Mouse (Mus musculus) MEL (cell line): ENCODE measurements around the gene Drd1. TPM values are rescaled to one million over a fixed set of nuclear protein-coding genes. Genes with fewer than 3 reads are reported as not detected.

Experiments used
- DNase-seq: peaks from one replicate; pipeline ENCODE4 v3.0.0; 2011; ENCODE audit warnings: low read depth, low spot score
- H3K27ac ChIP-seq: 2 replicates; pipeline ENCODE4 v1.5.1; 2012; ENCODE audit warnings: low read depth, mild to moderate bottlenecking, control low read depth, low read length, moderate library complexity; ENCODE audit not compliant: control insufficient read depth
- H3K27me3 ChIP-seq, 2 experiments: fragments of 150-350 bp in 1 of 2; sonication (generic) in 1 of 2; 2 replicates each; pipeline ENCODE4 v1.6.1; 2012; ENCODE audit warnings: low read length in 2 of 2, mild to moderate bottlenecking in 2 of 2, improper control_type of control experiment in 1 of 2, moderate library complexity in 1 of 2; ENCODE audit not compliant: insufficient read depth in 2 of 2, control insufficient read depth in 1 of 2
- H3K36me3 ChIP-seq, 2 experiments: 2 replicates each; pipeline ENCODE4 v1.6.1; 2012 to 2014; ENCODE audit warnings: low read length in 2 of 2, improper control_type of control experiment in 1 of 2, inconsistent platforms in 1 of 2, mild to moderate bottlenecking in 1 of 2; ENCODE audit not compliant: insufficient read depth in 2 of 2, control insufficient read depth in 1 of 2
- H3K4me1 ChIP-seq, 2 experiments: fragments of 150-350 bp in 1 of 2; sonication (generic) in 1 of 2; 2 replicates each; pipeline ENCODE4 v1.6.1; 2012; ENCODE audit warnings: low read length in 2 of 2, improper control_type of control experiment in 1 of 2, mild to moderate bottlenecking in 1 of 2; ENCODE audit not compliant: insufficient read depth in 2 of 2, control insufficient read depth in 1 of 2
- H3K4me3 ChIP-seq, 2 experiments: fragments of 150-350 bp in 1 of 2; sonication (generic) in 1 of 2; 2 replicates each; pipeline ENCODE4 v1.5.1; 2012; ENCODE audit warnings: low read depth in 2 of 2, low read length in 2 of 2, mild to moderate bottlenecking in 2 of 2, moderate library complexity in 2 of 2, control low read depth in 1 of 2, improper control_type of control experiment in 1 of 2; ENCODE audit not compliant: control insufficient read depth in 1 of 2, insufficient read depth in 1 of 2
- H3K79me2 ChIP-seq: 2 replicates; pipeline ENCODE4 v1.6.1; 2012; ENCODE audit warnings: mild to moderate bottlenecking, low read length, moderate library complexity; ENCODE audit not compliant: control insufficient read depth, poor library complexity, insufficient read depth
- H3K9ac ChIP-seq: 2 replicates; pipeline ENCODE4 v1.6.1; 2012; ENCODE audit warnings: low read depth, mild to moderate bottlenecking, control low read depth, low read length, moderate library complexity; ENCODE audit not compliant: control insufficient read depth, poor library complexity, severe bottlenecking
- H3K9me3 ChIP-seq: fragments of 150-350 bp; sonication (generic); replicated peaks from 2 replicates; pipeline ENCODE4 v1.6.1; 2012; ENCODE audit warnings: mild to moderate bottlenecking, low read length, improper control_type of control experiment, moderate library complexity; ENCODE audit not compliant: insufficient read depth
- BHLHE40 ChIP-seq: IDR thresholded peaks from 2 replicates; pipeline ENCODE4 v1.6.1; 2012; ENCODE audit warnings: low read depth, mild to moderate bottlenecking, inconsistent platforms, low read length, improper control_type of control experiment, borderline replicate concordance
- CHD1 ChIP-seq: IDR thresholded peaks from 2 replicates; pipeline ENCODE4 v1.6.1; 2012; ENCODE audit warnings: low read depth, mild to moderate bottlenecking, inconsistent platforms, low read length, improper control_type of control experiment
- CHD2 ChIP-seq: IDR thresholded peaks from 2 replicates; pipeline ENCODE4 v1.6.1; 2011; ENCODE audit warnings: low read length, improper control_type of control experiment
- CTCF ChIP-seq, 3 experiments: IDR thresholded peaks in 2 of 3; conservative IDR thresholded peaks in 1 of 3; 2 replicates each; pipeline ENCODE4 v1.5.1; 2011 to 2012; ENCODE audit warnings: low read length in 3 of 3, low read depth in 2 of 3, mild to moderate bottlenecking in 2 of 3, improper control_type of control experiment in 1 of 3, inconsistent platforms in 1 of 3, mixed read lengths in 1 of 3, moderate library complexity in 1 of 3; ENCODE audit not compliant: control insufficient read depth in 1 of 3, insufficient read depth in 1 of 3, poor library complexity in 1 of 3, severe bottlenecking in 1 of 3
- E2F4 ChIP-seq: IDR thresholded peaks from 2 replicates; pipeline ENCODE4 v1.6.1; 2011; ENCODE audit warnings: low read depth, low read length, improper control_type of control experiment, borderline replicate concordance
- ELF1 ChIP-seq: IDR thresholded peaks from 2 replicates; pipeline ENCODE4 v1.6.1; 2014; ENCODE audit warnings: low read depth, mild to moderate bottlenecking, inconsistent platforms, low read length, improper control_type of control experiment, moderate library complexity
- GABPA ChIP-seq: IDR thresholded peaks from 2 replicates; pipeline ENCODE4 v1.6.1; 2012; ENCODE audit warnings: low read depth, mild to moderate bottlenecking, inconsistent platforms, low read length, improper control_type of control experiment, moderate library complexity
- HCFC1 ChIP-seq: IDR thresholded peaks from 2 replicates; pipeline ENCODE4 v1.6.1; 2012; ENCODE audit warnings: low read depth, mild to moderate bottlenecking, inconsistent platforms, low read length, improper control_type of control experiment, moderate library complexity
- KAT2A ChIP-seq: conservative IDR thresholded peaks from 2 replicates; pipeline ENCODE4 v1.6.1; 2012; ENCODE audit warnings: low read depth, low read length, improper control_type of control experiment, inconsistent platforms
- MAFK ChIP-seq: IDR thresholded peaks from 2 replicates; pipeline ENCODE4 v1.6.1; 2011; ENCODE audit warnings: low read depth, mild to moderate bottlenecking, low read length, improper control_type of control experiment, borderline replicate concordance
- MAX ChIP-seq: IDR thresholded peaks from 2 replicates; pipeline ENCODE4 v1.6.1; 2011; ENCODE audit warnings: low read length, improper control_type of control experiment
- MAZ ChIP-seq: IDR thresholded peaks from 2 replicates; pipeline ENCODE4 v1.6.1; 2012; ENCODE audit warnings: low read depth, mild to moderate bottlenecking, inconsistent platforms, low read length, improper control_type of control experiment
- MEF2A ChIP-seq: IDR thresholded peaks from 2 replicates; pipeline ENCODE4 v1.6.1; 2014; ENCODE audit warnings: low read depth, mild to moderate bottlenecking, inconsistent platforms, low read length, improper control_type of control experiment; ENCODE audit not compliant: poor library complexity, insufficient replicate concordance, severe bottlenecking; ENCODE audit errors: extremely low read depth
- MXI1 ChIP-seq: IDR thresholded peaks from 2 replicates; pipeline ENCODE4 v1.6.1; 2011; ENCODE audit warnings: mild to moderate bottlenecking, low read depth, low read length, improper control_type of control experiment
- MYC ChIP-seq: IDR thresholded peaks from 2 replicates; pipeline ENCODE4 v1.6.1; 2011; ENCODE audit warnings: low read depth, mild to moderate bottlenecking, low read length, improper control_type of control experiment, moderate library complexity
- NELFE ChIP-seq: IDR thresholded peaks from 2 replicates; pipeline ENCODE4 v1.6.1; 2011; ENCODE audit warnings: low read depth, low read length, improper control_type of control experiment
- POLR2AphosphoS5 ChIP-seq: IDR thresholded peaks from 2 replicates; pipeline ENCODE4 v1.6.1; 2012; ENCODE audit warnings: low read depth, borderline replicate concordance, mild to moderate bottlenecking, inconsistent platforms, low read length, moderate library complexity, mixed read lengths
- SMC3 ChIP-seq: IDR thresholded peaks from 2 replicates; pipeline ENCODE4 v1.6.1; 2011; ENCODE audit warnings: low read depth, low read length, improper control_type of control experiment
- USF1 ChIP-seq: IDR thresholded peaks from 2 replicates; pipeline ENCODE4 v1.6.1; 2014; ENCODE audit warnings: low read depth, mild to moderate bottlenecking, inconsistent platforms, low read length, improper control_type of control experiment, moderate library complexity
- USF2 ChIP-seq, 2 experiments: IDR thresholded peaks; 2 replicates each; pipeline ENCODE4 v1.6.1; 2011 to 2012; ENCODE audit warnings: improper control_type of control experiment in 2 of 2, low read length in 2 of 2, borderline replicate concordance in 1 of 2, inconsistent platforms in 1 of 2, low read depth in 1 of 2, mild to moderate bottlenecking in 1 of 2; ENCODE audit not compliant: insufficient read depth in 1 of 2
- ZKSCAN1 ChIP-seq: IDR thresholded peaks from 2 replicates; pipeline ENCODE4 v1.6.1; 2012; ENCODE audit warnings: low read depth, mild to moderate bottlenecking, inconsistent platforms, low read length, improper control_type of control experiment, moderate library complexity
- ZMIZ1 ChIP-seq: IDR thresholded peaks from 2 replicates; pipeline ENCODE4 v1.6.1; 2012; ENCODE audit warnings: low read depth, mild to moderate bottlenecking, inconsistent platforms, low read length, improper control_type of control experiment, moderate library complexity
- ZNF384 ChIP-seq: IDR thresholded peaks from 2 replicates; pipeline ENCODE4 v1.6.1; 2012; ENCODE audit warnings: low read depth, mild to moderate bottlenecking, inconsistent platforms, low read length, improper control_type of control experiment
- polyA plus RNA-seq, 2 experiments: library from polyadenylated mRNA; stranded (reverse) in 1 of 2; unstranded in 1 of 2; fragments of >175 nt in 1 of 2; fragments of >200 nt in 1 of 2; gene quantifications; 2 replicates each; pipeline versions ENCODE4 v1.2.1 to v1.2.4; 2012; ENCODE audit warnings: low replicate concordance in 2 of 2, low read depth in 1 of 2; ENCODE audit not compliant: insufficient read length in 2 of 2, insufficient read depth in 1 of 2, missing spikeins in 1 of 2
- total RNA-seq: library from RNA; depleted of rRNA; stranded (reverse); fragments of 300-350 nt; gene quantifications from 2 replicates; pipeline ENCODE4 v1.2.3, GENCODE M21; 2012

Drd1 gene
- total and polyA plus RNA-seq, 3 experiments: not detected

DNA sequence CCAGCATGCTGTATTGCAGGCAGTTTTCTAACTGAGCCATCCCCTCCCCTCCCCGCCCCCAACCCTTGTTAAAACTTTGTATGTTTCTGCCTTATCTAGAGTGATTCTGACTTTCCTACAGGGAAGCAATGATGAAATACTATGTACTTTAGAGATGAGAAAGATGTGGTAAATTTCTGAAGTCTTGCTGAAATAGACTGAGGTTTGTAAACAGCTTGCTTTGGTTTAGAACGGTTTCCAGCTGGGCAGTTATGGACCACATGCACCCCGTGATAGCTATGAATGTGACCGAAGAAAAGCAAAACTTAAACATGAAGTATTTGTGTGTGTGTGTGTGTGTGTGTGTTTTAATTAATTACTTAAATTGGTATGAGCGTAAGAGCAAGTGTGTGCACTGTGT lies 29.3 kb upstream of the Drd1 start:
- Histone ChIP-seq H3K27me3 (no peaks in the 10 kb centered on the region), H3K9me3 (no peaks in the 10 kb centered on the region), H3K27ac (no peak overlapping the region), H3K9ac (no peak overlapping the region), H3K79me2 (peaks cover 25% of the 10 kb centered on the region), H3K36me3 (peaks cover 27 to 37% of the 10 kb centered on the region in 2 experiments), H3K4me1 (peaks cover 13 to 26% of the 10 kb centered on the region in 2 experiments), H3K4me3 (no peak overlapping the region)
- DNase-seq: no peak
- TF ChIP-seq MAZ (no peak), KAT2A (no peak), ZKSCAN1 (no peak), NELFE (no peak), ELF1 (no peak), ZNF384 (no peak), MXI1 (no peak), SMC3 (no peak), GABPA (no peak), BHLHE40 (no peak), USF2 (IDR thresholded peaks at IDR 0.05; ENCODE audit: borderline replicate concordance in 1 of 2, insufficient read depth in 1 of 2, low read depth in 1 of 2, low read length in 2 of 2) (no peak), MEF2A (no peak), HCFC1 (no peak), CTCF (IDR thresholded peaks at IDR 0.05 in 2 of 3, conservative IDR thresholded peaks at IDR 0.05 in 1 of 3; ENCODE audit: control insufficient read depth in 1 of 3, insufficient read depth in 1 of 3, low read depth in 2 of 3, low read length in 3 of 3, poor library complexity in 1 of 3, severe bottlenecking in 1 of 3) (no peak), CHD1 (no peak), MYC (no peak), CHD2 (no peak), ZMIZ1 (no peak)

DNA sequence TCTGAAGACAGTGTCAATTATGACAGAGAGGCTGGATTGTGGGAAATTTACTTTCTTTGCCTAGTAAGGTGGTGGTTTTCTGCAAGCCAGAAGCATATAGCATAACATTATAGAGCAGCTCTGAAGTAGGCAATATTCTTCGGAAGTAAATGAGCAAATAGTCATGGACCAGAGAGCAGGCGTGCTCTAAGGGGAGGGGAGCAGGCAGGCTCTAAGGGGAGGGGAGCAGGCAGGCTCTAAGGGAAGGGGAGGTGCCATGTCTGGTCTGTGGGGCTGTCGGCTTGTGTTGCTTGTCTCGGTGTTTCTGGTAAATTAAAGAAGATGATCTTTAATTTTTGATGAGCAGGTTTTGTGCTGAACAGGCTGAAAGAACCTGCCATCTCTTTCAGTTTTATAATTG lies 28.7 kb upstream of the Drd1 start:
- Histone ChIP-seq H3K9me3 (no peaks in the 10 kb centered on the region), H3K27me3 (no peaks in the 10 kb centered on the region), H3K9ac (no peak overlapping the region), H3K4me3 (no peak overlapping the region), H3K36me3 (peaks cover 30 to 31% of the 10 kb centered on the region in 2 experiments), H3K4me1 (peaks cover 13 to 30% of the 10 kb centered on the region in 2 experiments), H3K79me2 (peaks cover 31% of the 10 kb centered on the region), H3K27ac (no peak overlapping the region)
- no peak for TF ChIP-seq CTCF (IDR thresholded peaks at IDR 0.05 in 2 of 3, conservative IDR thresholded peaks at IDR 0.05 in 1 of 3; ENCODE audit: control insufficient read depth in 1 of 3, insufficient read depth in 1 of 3, low read depth in 2 of 3, low read length in 3 of 3, poor library complexity in 1 of 3, severe bottlenecking in 1 of 3)
- no peak for TF ChIP-seq MAFK
- TF ChIP-seq MYC: no peak
- TF ChIP-seq MXI1: no peak
- no peak for TF ChIP-seq ZKSCAN1
- no peak for TF ChIP-seq E2F4
- no peak for TF ChIP-seq USF1
- no peak for TF ChIP-seq MAX
- no peak for TF ChIP-seq ZMIZ1
- no peak for TF ChIP-seq HCFC1
- no peak for TF ChIP-seq POLR2AphosphoS5
- TF ChIP-seq CHD2: no peak
- TF ChIP-seq MEF2A: no peak
- DNase-seq: no peak
